Mouse (Mus musculus) embryo, embryonic 9.5 days (tissue): ENCODE data around the gene Qtrt2.

ENCODE experiments used
- DNase-seq: peaks from one replicate; pipeline ENCODE4 v3.0.0-alpha.2; 2017; ENCODE audit errors: extremely low spot score

The Qtrt2 gene

DNA sequence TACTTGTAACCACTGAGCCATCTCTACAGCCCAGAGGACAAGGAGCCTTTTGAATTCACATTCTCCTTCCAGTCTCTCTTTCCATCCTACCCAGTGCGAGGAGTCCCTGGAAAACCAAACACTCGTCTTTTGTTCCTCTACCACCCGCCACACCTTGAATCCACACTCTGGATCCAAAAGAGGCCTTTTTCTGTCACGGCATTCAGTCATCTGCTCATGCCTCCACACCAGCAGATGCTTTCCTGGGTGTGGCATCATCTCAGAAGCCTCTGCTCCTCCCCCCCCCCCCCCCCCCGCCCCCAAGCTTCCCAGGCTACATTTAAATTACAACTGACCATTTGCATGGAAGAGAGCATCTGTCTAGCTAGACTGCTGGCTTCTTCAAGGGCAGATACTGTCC lies 110.3 kb downstream of the Qtrt2 start:
- DNase-seq: no peak

DNA sequence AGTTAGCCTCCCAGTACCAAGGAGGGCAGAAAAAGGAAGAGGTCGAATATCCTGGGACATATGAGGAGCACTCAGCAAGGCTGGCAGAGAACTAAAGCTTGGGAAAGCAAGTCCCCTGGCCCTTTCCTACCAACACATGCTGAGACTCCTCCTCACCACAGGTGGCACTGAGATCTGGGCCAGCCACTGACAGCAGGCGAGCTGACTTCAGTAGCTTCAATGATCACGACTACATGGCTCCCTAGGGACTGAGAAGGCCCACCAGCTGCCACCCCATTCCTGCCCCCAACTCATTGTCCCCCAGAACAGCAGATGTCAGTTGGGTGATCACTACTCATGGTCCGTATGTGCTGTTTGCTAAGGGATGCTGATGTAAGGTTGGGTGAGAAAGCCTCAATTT lies 112.0 kb downstream of the Qtrt2 start:
- no peak for DNase-seq
